Mouse (Mus musculus) lung, postnatal 4 days (tissue): Measurements from ENCODE around the gene Tnnc1.

Experiments used
- DNase-seq, 2 experiments: peaks; one replicate each; pipeline ENCODE4 v3.0.0; 2021

The Tnnc1 gene

DNA sequence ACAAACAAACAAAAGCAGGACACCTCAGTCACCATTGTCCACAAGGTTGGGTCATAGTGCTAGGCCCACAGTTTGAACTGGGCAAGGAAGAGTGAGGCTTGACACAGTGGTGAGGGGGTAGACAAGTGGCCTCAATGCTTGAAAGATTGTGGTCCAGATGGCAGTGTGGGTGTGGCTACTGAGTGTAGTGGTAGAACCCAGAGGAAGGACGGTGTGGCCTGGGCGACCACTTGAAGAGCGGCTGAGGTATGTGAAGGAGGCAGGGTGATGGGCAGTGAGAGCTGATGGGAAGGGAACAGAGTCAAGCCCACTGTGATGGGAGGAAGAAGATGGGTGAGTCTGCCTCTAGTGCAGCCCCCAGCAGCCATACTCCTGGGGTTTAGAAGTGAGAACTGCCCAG is 6.6 kb downstream of the Tnnc1 start:
- DNase-seq = no peak

DNA sequence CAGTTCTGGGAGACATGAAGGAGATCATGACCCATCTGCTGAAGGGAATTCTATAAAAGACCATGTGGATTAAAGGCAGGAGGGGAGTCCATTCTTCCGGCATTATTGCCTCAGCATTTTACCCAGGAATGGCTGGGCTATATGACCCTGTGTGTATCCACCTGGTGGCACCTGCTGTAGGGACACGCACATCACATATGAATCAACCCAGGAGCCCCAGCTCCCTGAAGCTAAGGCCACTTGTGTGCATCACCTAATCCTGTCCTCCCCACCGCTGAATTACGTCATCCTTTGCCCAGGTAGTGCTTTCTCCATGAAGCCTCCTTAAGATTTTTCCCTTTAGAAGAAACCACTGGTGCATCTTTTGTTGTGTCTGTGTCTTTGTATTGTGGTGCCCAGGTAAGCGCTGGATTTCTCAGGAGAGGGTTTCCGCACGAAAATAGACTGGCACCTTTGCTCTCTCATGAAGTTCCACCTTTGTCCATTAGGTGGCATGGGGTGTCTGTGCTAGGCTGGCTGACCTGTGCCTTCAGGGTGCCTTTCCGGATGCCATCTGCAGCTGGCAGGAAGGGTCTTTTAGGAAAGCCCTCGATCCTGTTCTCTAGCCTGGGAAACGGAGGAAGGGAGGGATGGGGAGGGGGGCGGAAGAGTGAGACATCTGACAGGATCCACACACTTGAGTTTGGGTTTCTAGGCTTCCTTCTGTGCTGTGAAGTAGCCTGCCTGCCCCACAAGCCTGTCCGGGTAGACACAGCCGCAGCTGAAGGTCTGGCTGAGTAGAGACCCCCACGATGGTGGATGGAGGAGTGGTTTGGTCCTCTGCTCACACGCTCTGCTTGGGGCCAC is 7.3 kb downstream of the Tnnc1 start:
- peak; percentile 71 to 86 for DNase-seq

DNA sequence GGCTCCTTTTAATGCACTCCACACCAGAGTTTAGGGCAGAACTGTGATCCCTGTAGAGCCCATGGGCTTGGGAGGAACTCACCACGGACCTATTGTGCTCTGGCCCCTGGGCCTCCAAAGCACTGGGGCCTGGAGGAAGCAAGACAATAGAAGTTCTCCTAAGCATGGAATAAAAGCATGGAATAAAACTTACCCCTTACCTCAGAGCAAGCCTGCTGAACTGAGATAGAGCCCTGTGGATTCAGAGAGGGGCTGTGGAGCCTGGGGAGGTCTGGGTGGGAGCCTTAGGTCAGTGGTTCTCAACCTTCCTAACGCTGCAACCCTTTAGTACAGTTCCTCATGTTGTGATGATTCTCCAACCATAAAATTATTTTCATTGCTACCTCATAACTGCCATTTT is 8.7 kb downstream of the Tnnc1 start, which contains the start of gene Nisch:
TSS of gene Nisch (minus strand) at position 101 of the 400 bp plus-strand sequence.
- DNase-seq = no peak

GRCm38 (mm10) chr14:31217666-31218065 is 9.6 kb downstream of the Tnnc1 start, which contains the start of gene Sema3g:
Gene Sema3g (plus strand): TSS chr14:31217860.
- peak; percentile 88 to 91 for DNase-seq

- peak; percentile 76 to 90 for DNase-seq
These were observed 18.9 kb downstream of the Tnnc1 start for GRCm38 (mm10) chr14:31226978-31227377.

GRCm38 (mm10) chr14:31228234-31228633 is 20.1 kb downstream of the Tnnc1 start:
- DNase-seq = peak; percentile 68 to 82

GRCm38 (mm10) chr14:31230442-31230841 is 22.3 kb downstream of the Tnnc1 start:
- peak in 1 of 2 experiments; percentile 28 for DNase-seq

- peak; percentile 32 to 40 for DNase-seq
These were observed 24.4 kb downstream of the Tnnc1 start for GRCm38 (mm10) chr14:31232404-31233069.

DNA sequence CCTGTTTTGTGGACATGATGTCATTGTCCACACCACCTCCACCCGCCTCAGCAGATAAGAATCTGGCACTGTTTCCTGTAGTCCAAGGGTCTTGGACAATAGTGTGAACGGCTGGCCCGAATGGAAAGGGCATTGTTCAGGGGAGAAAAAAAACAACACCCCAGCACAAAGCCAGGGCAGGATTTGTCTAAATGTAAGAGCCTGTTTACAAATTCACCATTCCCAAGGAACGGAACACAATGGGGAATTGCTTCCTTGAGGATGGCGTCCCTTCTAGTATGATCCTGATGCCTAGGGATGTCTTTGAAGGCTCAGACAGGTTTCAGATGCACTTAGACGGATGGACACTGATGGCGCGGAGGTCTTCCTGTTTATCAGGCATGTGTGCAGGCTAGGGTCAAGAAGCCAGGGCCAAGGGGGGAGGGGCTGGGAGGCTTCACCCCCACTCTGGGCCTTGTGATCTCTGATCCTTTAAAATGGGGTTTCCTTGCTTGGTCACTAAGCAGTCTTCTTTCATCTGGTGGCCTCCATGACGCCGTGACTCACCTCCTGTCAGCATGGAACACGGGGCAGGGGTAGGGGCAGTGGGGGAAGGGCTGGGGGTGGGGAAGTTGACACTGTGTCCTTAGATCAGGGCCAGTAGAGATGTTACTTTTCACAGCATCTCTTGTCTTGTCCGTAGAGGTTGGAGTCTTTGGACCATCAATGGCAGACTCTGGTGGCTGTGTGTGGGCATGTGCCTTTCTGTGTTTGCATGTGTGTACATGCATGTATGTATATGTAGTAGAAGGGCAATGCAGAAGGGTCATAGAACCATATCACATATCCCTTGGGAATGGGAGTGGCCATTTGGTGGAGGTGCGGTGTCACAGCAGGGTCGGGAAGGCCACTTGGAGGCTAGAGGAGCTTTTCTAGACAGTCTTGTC is 25.2 kb downstream of the Tnnc1 start:
- DNase-seq = peak; percentile 65 to 83

DNA sequence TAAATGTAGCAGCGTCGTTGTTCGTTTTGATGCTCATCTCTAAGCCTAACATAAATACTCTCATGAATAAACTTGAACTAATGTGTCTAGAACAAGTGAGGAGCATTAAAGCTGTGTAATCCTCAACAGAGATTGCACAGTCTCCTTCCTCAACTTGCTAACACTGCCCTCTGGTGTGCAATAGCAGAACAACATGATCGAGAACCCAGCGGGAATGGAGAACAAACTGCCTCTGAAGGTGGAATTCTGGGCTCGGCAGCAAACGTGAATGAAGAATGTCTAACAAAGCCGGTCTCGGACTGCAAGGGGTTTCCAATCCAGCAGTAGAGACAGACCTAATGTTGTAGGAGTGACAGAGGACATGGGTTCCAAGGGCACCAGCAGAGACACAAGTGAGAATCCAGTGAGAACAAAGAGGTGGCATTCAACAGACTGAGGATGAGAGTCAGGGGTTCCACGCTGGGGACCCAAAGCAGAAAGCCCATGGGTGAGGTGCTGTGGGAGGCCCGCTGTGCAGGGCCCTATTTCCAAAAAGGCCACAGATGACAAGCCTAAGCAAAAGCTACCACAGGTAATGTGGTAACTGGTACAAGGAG is 26.0 kb downstream of the Tnnc1 start:
- peak; percentile 68 to 89 for DNase-seq

- peak; percentile 66 to 83 for DNase-seq
These were observed 29.2 kb downstream of the Tnnc1 start for GRCm38 (mm10) chr14:31237101-31237882.

GRCm38 (mm10) chr14:31240528-31240927 is 32.4 kb downstream of the Tnnc1 start:
- DNase-seq = peak in 1 of 2 experiments; percentile 13

- DNase-seq = no peak
These were observed 36.7 kb downstream of the Tnnc1 start for GRCm38 (mm10) chr14:31244777-31245176.

DNA sequence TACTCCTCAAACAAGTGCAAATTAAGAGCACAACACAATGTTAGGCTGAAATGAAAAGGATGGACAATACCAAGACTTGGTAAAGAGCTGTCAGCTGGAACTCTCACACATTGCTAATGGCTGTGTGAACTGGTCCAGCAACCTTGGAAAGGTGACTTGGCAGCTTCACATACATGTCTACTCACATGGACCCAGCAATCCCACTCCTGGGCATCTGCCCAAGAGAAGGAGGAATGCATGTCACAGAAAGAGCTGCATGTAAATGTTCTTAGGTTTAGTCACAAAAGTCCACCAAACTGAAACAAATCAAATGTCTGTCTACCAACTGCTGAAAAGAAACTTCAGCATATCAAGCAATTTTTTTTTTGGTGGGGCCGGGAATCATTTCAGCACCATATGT is 37.8 kb downstream of the Tnnc1 start:
- DNase-seq = peak in 1 of 2 experiments; percentile 8

DNA sequence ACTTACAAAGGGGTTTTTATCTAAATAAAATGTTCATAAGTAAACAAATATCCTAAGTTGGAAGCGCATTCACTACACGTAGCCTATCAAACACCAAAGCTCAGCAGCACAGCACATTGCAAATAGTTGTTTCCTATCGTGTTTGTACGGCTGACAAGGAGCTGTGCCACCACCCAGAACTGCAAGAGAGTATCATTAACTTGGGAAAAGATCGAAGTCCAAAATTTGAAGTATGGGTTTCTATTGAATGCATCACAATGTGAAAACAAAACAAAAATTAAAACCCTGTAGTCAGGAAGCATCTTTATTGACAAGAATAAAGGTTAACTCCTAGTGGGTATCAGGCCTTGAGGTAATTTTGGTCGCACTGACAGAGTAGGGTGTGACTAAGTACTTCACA is 40.3 kb downstream of the Tnnc1 start:
- no peak for DNase-seq

DNA sequence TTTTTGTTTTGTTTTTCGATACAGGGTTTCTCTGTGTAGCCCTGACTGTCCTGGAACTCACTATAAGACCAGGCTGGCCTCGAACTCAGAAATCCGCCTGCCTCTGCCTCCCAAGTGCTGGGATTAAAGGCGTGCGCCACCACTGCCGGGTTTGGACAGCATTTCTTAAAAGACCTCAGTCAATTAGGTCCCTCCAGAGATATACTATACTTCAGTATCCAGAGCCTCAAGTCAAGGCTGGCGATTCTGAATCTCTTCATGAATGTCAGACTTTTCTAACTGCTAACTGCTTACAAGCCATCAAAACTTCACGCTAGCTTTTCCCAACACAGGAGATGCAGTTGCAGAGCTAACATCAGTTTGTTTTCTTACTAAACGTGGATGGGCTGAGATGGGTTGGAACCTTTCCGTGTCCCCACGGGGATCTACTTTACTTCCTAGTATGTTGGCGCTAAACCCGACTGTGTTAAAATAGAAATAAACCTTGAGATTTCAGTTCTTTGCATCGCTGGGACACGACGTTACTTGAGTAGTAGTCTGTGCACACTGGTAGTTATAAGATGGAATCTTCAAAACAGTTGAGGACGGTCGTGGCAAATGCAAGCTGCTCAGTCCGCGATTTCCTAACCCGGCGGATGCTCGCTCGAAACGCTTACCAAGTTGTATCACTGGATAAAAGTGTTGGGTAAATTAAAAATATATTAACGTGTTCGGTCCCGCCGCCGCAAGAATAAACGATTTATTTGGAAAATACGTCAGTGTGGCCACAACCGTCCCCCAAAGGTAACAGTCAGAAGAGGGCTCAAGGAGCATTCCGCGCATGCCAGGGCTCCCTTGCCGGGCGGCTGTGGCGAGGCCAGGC is 42.3 kb downstream of the Tnnc1 start:
- DNase-seq = peak in 1 of 2 experiments; percentile 13

GRCm38 (mm10) chr14:31251084-31251604 is 43.0 kb downstream of the Tnnc1 start, which contains the start of the genes Phf7 and Bap1:
Gene Phf7 (minus strand): TSS chr14:31251317.
Gene Bap1 (plus strand): TSS chr14:31251450.
- peak; percentile 97 for DNase-seq

DNA sequence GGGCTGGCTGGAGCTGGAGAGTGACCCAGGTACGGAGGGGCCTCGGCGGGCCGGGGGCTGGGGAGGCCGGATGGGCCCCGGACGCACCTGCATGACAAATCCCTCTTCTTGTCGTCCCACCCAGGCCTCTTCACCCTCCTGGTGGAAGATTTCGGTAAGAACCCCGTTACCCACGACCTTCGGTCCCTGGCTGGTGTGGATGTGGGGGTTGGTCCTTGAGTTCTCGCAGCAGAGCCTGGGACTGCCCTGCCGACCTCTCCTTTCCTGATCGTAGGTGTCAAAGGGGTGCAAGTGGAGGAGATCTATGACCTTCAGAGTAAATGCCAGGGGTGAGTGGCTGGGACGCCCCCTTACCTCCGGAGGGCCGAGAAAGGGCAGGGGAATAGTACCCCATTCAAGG is 43.5 kb downstream of the Tnnc1 start:
- DNase-seq = no peak

GRCm38 (mm10) chr14:31252091-31252490 is 44.0 kb downstream of the Tnnc1 start:
- peak in 1 of 2 experiments; percentile 8 for DNase-seq

DNA sequence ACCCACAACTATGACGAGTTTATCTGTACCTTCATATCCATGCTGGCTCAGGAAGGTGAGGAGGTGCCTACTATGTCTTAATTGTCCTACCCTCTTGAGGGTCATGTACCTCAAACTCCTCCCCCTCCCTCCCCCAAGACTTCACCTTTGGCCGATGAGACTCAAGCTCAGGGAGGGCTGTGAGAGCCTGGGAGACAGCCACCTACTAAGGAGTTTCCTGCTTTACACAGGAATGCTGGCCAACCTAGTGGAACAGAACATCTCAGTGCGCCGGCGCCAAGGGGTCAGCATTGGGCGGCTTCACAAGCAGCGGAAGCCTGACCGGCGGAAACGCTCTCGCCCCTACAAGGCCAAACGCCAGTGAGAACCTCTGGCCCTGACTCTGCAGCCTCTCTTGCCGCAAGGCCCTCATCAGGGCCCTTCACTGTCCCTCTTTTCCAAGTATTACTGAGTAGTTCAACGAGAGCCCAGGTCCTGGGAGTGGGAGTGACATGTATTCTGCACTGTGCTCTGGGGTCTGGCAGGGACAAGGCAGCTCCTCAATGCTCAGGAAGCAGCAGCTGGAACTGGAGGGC is 50.5 kb downstream of the Tnnc1 start:
- no peak for DNase-seq
